Mouse (Mus musculus) left cerebral cortex, adult 2 months (tissue): ENCODE data around the gene Olfr430. TPM values are rescaled to one million over a fixed set of nuclear protein-coding genes. Genes with fewer than 3 reads are reported as not detected.

Experiments
- DNase-seq, 2 experiments: peaks; one replicate each; pipeline ENCODE4 v3.0.0; 2021 to 2022; ENCODE audit warnings: low spot score in 2 of 2, mixed read lengths in 1 of 2; ENCODE audit errors: extremely low spot score in 1 of 2
- H3K27ac ChIP-seq: fragments of 200-600 bp; 2 replicates; pipeline ENCODE4 v1.8.1; 2022
- H3K4me3 ChIP-seq: fragments of 200-600 bp; 2 replicates; pipeline ENCODE4 v1.8.1; 2022
- CTCF ChIP-seq: fragments of 200-600 bp; IDR thresholded peaks from 2 replicates; pipeline ENCODE4 v1.8.1; 2022; ENCODE audit warnings: antibody characterized with exemption, mild to moderate bottlenecking, moderate library complexity
- intact Hi-C: fragments of 180-260 bp; cut with DNase I; formaldehyde crosslinking; loops from one replicate; pipeline ENCODE4 v1.15.1; 2025
- total RNA-seq, 2 experiments: library from RNA; stranded (reverse); gene quantifications; 2 replicates each; pipeline ENCODE4 v1.2.3; 2021

The Olfr430 gene
- total RNA-seq, 2 experiments from 2014 or later: not detected

DNA sequence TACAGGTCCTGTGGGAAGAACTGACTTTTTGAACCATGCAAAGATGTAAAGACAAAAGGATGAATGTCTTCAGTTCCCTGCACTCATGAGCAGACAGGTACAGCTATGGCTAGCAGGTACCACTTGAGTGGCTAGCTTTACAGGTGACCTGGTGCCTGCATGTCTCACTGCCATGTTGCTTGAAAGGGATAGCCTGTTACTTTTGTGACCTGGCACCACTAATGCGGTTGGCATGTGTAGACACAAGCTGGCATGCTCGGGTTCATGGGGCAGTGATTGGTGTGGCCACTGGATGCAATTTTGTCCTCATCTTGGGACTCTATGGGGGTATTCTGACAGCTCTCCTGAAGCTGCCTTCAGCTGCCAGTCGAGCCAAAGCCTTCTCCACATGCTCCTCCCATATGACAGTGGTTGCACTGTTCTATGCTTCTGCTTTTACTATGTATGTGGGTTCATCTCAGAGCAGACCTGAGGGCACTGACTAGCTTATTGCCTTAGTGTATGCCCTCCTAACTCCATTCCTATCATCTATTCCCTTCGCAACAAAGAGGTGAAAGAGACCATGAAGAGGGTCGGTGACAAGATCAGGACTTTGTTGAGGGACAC, 14.4 kb upstream of the Olfr430 start:
- no peak overlapping the region for H3K27ac ChIP-seq
- intact Hi-C loops: no loop called here
- TF ChIP-seq CTCF: no peak
- no peak for DNase-seq
- no peak overlapping the region for H3K4me3 ChIP-seq

DNA sequence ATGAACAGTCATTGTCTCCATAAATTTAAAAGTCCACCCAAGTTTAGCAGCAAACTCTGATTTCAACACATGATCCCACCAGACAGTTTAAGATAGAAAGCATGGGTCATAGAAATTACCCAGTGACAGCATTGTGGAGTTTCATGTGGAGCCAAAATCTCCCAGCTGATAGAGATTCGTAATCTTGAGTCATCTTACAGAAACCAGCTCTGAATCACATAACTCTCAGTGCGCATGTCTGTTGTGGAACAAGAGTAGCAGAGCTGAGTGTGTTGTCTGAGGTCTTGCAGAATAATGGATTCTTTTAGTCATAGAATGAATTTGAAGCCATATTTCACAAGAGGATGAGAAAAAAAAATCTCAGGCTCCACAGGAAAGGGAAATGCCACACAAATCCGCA, 13.4 kb upstream of the Olfr430 start:
- intact Hi-C loops: no loop called here
- no peak overlapping the region for H3K27ac ChIP-seq
- TF ChIP-seq CTCF: no peak
- no peak for DNase-seq
- H3K4me3 ChIP-seq: no peak overlapping the region

DNA sequence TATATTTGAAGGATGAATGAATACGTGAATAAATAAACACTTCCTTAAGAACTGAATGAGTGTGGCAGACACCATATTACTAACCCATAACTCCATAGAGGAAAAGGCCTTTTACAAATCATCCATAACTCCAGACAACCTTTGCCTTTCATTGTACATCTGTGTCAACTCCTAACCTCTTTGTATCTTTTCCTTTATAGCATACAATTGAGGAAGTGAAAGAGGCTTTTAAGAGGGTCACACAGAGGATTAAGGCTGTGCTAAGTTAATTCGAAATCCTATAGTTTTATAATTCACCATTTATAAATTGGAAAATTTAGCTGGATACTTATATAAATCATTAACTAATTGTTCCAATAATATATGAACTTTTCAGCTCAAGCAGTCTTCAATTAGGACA, 11.2 kb upstream of the Olfr430 start:
- intact Hi-C loops: no loop called here
- DNase-seq: no peak
- H3K4me3 ChIP-seq: no peak overlapping the region
- no peak overlapping the region for H3K27ac ChIP-seq
- TF ChIP-seq CTCF: no peak

DNA sequence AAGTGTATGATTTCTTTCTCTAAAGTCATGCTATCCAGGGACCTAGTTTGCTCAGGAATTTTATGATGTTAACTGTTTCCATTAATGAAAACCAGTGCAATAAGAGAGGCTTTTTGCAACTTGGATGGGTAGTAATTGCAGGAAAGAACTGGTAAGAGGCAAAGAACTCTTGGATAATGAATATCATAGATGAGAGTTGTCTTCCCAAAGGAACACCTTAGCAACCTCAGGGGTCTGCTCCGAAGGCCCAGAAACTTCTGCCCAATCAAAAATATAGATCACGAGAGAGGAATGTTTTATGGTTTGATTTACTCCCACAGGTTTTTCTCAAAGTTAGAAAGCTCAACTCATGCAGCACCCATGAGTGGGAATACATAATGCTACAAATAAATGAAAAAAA, 17.6 kb downstream of the Olfr430 start, which contains the start of gene Olfr429:
Olfr429 (plus strand) TSS at position 301 of the 400 bp plus-strand sequence.
- no peak for TF ChIP-seq CTCF
- intact Hi-C loops: no loop called here
- no peak for DNase-seq
- no peak within 1 kb of the TSS for H3K27ac ChIP-seq
- no peak within 1 kb of the TSS for H3K4me3 ChIP-seq

DNA sequence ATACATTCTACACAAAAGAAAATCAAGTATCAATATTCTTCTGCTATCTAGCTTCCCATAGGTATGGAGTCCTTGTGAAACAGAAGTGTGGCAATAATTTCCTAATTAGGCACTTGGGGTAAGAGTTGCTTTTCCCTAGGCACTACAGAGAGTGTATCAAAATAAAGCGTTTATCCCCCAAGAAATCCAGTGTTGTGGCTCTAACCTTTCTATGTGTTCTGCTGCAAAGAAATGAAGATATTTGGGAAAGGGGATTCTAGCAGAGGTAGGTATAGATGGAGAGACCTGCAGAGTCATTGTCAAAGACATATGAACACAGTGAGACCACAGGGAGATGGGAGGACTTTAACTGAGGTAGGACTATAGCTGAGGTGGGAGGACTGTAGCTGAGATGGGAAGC, 30.2 kb downstream of the Olfr430 start, which contains the start of gene Olfr427:
Olfr427 (plus strand) TSS at position 301 of the 400 bp plus-strand sequence.
- H3K4me3 ChIP-seq: no peak within 1 kb of the TSS
- no peak within 1 kb of the TSS for H3K27ac ChIP-seq
- intact Hi-C loops: no loop called here
- TF ChIP-seq CTCF: no peak
- no peak for DNase-seq

DNA sequence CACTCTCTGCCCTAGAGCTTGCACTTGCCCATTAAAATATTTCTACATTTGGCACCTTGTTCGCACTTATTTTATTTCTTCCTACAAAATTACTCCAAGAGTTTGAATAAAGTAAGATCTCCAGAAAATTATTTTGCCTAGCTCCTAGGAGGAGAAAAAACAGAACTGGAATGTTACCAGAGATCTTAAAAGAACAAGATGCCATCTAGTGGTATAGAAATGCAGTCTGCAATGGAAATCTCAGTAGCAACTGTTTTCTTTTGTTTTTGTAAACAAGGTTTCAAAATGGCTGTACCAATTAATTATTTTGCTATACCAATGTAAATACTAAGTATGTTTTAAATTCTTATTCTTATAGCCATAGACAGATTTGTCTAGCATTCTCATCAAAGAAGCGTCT, 37.3 kb downstream of the Olfr430 start:
- TF ChIP-seq CTCF: peak; percentile 73
- no peak overlapping the region for H3K27ac ChIP-seq
- no peak for DNase-seq
- intact Hi-C loops: loop anchor here (5.0 kb wide), 1 partner anchor 246 kb away; no protein-coding TSS in a partner anchor
- H3K4me3 ChIP-seq: no peak overlapping the region

DNA sequence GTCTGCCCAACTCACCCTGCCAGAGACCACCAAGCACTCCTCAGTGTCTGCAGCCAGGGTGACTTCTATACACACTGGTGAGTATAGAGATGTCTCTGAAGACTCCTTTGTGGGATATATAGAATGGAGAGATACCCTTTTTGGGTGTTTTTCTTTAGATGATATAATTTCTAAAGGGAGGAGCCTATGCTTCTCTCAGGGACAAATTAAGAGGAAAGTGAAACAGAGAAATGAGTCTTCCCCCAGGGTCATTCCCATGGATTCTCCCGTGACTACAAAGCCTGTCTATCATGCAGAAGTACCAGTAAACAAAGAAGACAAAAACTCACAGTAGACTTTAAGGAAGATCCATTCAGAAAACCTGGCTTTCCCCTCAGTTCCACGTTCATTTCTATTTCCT, 54.7 kb downstream of the Olfr430 start, which contains the start of gene Olfr231:
Olfr231 (minus strand) TSS at position 101 of the 400 bp plus-strand sequence.
- no peak within 1 kb of the TSS for H3K27ac ChIP-seq
- no peak for TF ChIP-seq CTCF

More for the DNA sequence above, 54.7 kb downstream of the Olfr430 start, which contains the start of gene Olfr231:
- no peak for DNase-seq
- intact Hi-C loops: no loop called here
- H3K4me3 ChIP-seq: no peak within 1 kb of the TSS

Other genes starting within 250 kb of the Olfr430 start
- not detected for gene Ifi211, start 153.6 kb upstream of the Olfr430 start, total RNA-seq
- 1 to 10 TPM; 1.5 to 2.3 TPM for gene Mndal, start 124.1 kb upstream of the Olfr430 start, total RNA-seq
- gene Ifi203, start 123.9 kb upstream of the Olfr430 start, total RNA-seq: under 1 TPM; 0.30 to 0.70 TPM
- not detected for gene Ifi202b, start 83.9 kb upstream of the Olfr430 start, total RNA-seq
- gene Ifi205, start 34.8 kb upstream of the Olfr430 start, total RNA-seq: not detected
- not detected for gene Olfr433, start 25.9 kb upstream of the Olfr430 start, total RNA-seq
- gene Olfr432, start 17.4 kb upstream of the Olfr430 start, total RNA-seq: not detected
- gene Olfr429, start 17.7 kb downstream of the Olfr430 start, total RNA-seq: not detected
- not detected for gene Olfr427, start 30.3 kb downstream of the Olfr430 start, total RNA-seq
- not detected for gene Olfr231, start 54.6 kb downstream of the Olfr430 start, total RNA-seq
- gene Olfr424, start 64.9 kb downstream of the Olfr430 start, total RNA-seq: not detected
- gene Olfr420, start 89.0 kb downstream of the Olfr430 start, total RNA-seq: not detected
- under 1 TPM; 0.05 to 0.07 TPM for gene Spta1, start 106.2 kb downstream of the Olfr430 start, total RNA-seq
- gene Olfr419, start 185.5 kb downstream of the Olfr430 start, total RNA-seq: not detected